9 mouse cellular contexts compared by ENCODE assay signal in genomic region chr16:32431926-32432325, GRCm38 (mm10). TPM values are rescaled to one million over a fixed set of nuclear protein-coding genes. Genes with fewer than 3 reads are reported as not detected.
DNase-seq lines count a peak whose midpoint lies in the region; ATAC-seq and TF ChIP-seq lines count a peak whose summit lies in the region.
"Had no signal": no experiment of that assay in that cellular context is flagged by ENCODE, and none has a peak within 500 bp of the region (broad histone marks: within the 10 kb centered on the region; RNA-seq: fewer than 3 reads in every experiment).

No protein-coding gene starts in this region.

- H3K9ac ChIP-seq in heart, embryonic 11.5 days (ENCODE audit: low read depth, low read length) = peak overlapping the region; percentile 86
- no peak overlapping the region for H3K9ac ChIP-seq in CH12.LX (ENCODE audit: insufficient read depth, low read depth)
- H3K9ac ChIP-seq in forebrain, postnatal 0 days = no peak overlapping the region
- H3K9ac ChIP-seq in liver, embryonic 14.5 days (replicated peaks) = peak overlapping the region; percentile 99

- no peak overlapping the region for H3K27ac ChIP-seq in heart, embryonic 11.5 days (ENCODE audit: low read depth, low read length)
- H3K27ac ChIP-seq in CH12.LX (ENCODE audit: insufficient read depth, low read depth) = no peak overlapping the region
- H3K27ac ChIP-seq in forebrain, postnatal 0 days (ENCODE audit: low read depth, low read length) = no peak overlapping the region
- H3K27ac ChIP-seq in liver, embryonic 14.5 days = peak overlapping the region; percentile 91

- no peak for DNase-seq in heart, postnatal 25 days (ENCODE audit: low spot score)
- no peak for DNase-seq in CH12.LX (ENCODE audit: extremely low read depth)
- DNase-seq in forebrain, postnatal 0 days = no peak
- DNase-seq in liver, embryonic 14.5 days (ENCODE audit: low read depth in 3 of 3, low spot score in 3 of 3) = no peak
- DNase-seq in adrenal gland, adult 8-10 months = no peak
- no peak for DNase-seq in layer of hippocampus, adult 9-11 months
- no peak for DNase-seq in kidney, postnatal 25 days
- DNase-seq: kidney, adult 9 months had no signal

- 94% methylated on average over 1 of the region's 1 CpGs for WGBS in heart, embryonic 11.5 days (ENCODE audit: insufficient replicate concordance)
- WGBS in forebrain, postnatal 0 days = 86% methylated on average over 1 of the region's 1 CpGs
- WGBS in liver, embryonic 14.5 days (ENCODE audit: insufficient replicate concordance) = 77% methylated on average over 1 of the region's 1 CpGs

- H3K4me2 ChIP-seq in heart, embryonic 11.5 days = peak overlapping the region; percentile 82
- H3K4me2 ChIP-seq in CH12.LX (ENCODE audit: insufficient read depth, low read depth, poor library complexity, severe bottlenecking) = peak overlapping the region; percentile 33; the same call in 1 of the 2 replicates
- H3K4me2 ChIP-seq in forebrain, postnatal 0 days (ENCODE audit: low read depth) = peak overlapping the region; percentile 66
- H3K4me2 ChIP-seq in liver, embryonic 14.5 days (ENCODE audit: low read depth) = peak overlapping the region; percentile 90

- H3K4me3 ChIP-seq in heart, embryonic 11.5 days (ENCODE audit: low read depth, low read length) = peak overlapping the region; percentile 93
- H3K4me3 ChIP-seq in CH12.LX (replicated peaks in 1 of 3; ENCODE audit: low read depth in 2 of 3, low read length in 2 of 3, poor library complexity in 1 of 3) = no peak overlapping the region
- no peak overlapping the region; the same call in 1 of the 2 replicates for H3K4me3 ChIP-seq in forebrain, postnatal 0 days (ENCODE audit: low read depth, low read length)
- peak overlapping the region; percentile 87 to 95 for H3K4me3 ChIP-seq in liver, embryonic 14.5 days (ENCODE audit: insufficient read depth in 1 of 2, low read depth in 2 of 2, low read length in 2 of 2)

- no peak for TF ChIP-seq RAD21 in CH12.LX (IDR thresholded peaks at IDR 0.05; ENCODE audit: low read depth, low read length)

- H3K79me2 ChIP-seq in CH12.LX (replicated peaks; ENCODE audit: control insufficient read depth, extremely low read depth, insufficient read depth, poor library complexity, severe bottlenecking) = peaks cover 2% of the 10 kb centered on the region; the same call in 1 of the 2 replicates

- peaks cover 8% of the 10 kb centered on the region for H3K4me1 ChIP-seq in heart, embryonic 11.5 days (ENCODE audit: control insufficient read depth, insufficient read depth, low read length)
- H3K4me1 ChIP-seq in CH12.LX (ENCODE audit: control insufficient read depth in 1 of 2, insufficient read depth in 2 of 2) = peaks cover 6 to 39% of the 10 kb centered on the region in 2 experiments; a peak in 3 of 4 replicates
- peaks cover 15% of the 10 kb centered on the region for H3K4me1 ChIP-seq in forebrain, postnatal 0 days (ENCODE audit: insufficient read depth)
- peaks cover 26 to 29% of the 10 kb centered on the region in 2 experiments for H3K4me1 ChIP-seq in liver, embryonic 14.5 days (replicated peaks; ENCODE audit: control insufficient read depth in 2 of 2, insufficient read depth in 2 of 2, low read length in 1 of 2)

- no peaks in the 10 kb centered on the region for H3K9me3 ChIP-seq in heart, embryonic 11.5 days (replicated peaks; ENCODE audit: control insufficient read depth, low read length)
- no peaks in the 10 kb centered on the region for H3K9me3 ChIP-seq in CH12.LX (replicated peaks; ENCODE audit: low read length)
- H3K9me3 ChIP-seq in forebrain, postnatal 0 days (ENCODE audit: low read length) = no peaks in the 10 kb centered on the region
- H3K9me3 ChIP-seq in liver, embryonic 14.5 days (ENCODE audit: control insufficient read depth, low read length) = no peaks in the 10 kb centered on the region

- TF ChIP-seq EP300 in CH12.LX (IDR thresholded peaks at IDR 0.05; ENCODE audit: low read length) = no peak
- no peak for TF ChIP-seq EP300 in liver, embryonic 14.5 days (IDR thresholded peaks at IDR 0.05; ENCODE audit: low read depth)

- H3K36me3 ChIP-seq in heart, embryonic 11.5 days (ENCODE audit: control insufficient read depth, insufficient read depth, low read length) = no peaks in the 10 kb centered on the region
- no peaks in the 10 kb centered on the region for H3K36me3 ChIP-seq in CH12.LX (replicated peaks in 1 of 2; ENCODE audit: control insufficient read depth in 1 of 2, insufficient read depth in 1 of 2, low read length in 1 of 2)
- H3K36me3 ChIP-seq in forebrain, postnatal 0 days (ENCODE audit: insufficient read depth) = no peaks in the 10 kb centered on the region
- H3K36me3 ChIP-seq in liver, embryonic 14.5 days (replicated peaks; ENCODE audit: control insufficient read depth, insufficient read depth, low read depth) = peaks cover 6% of the 10 kb centered on the region

- no peaks in the 10 kb centered on the region for H3K27me3 ChIP-seq in heart, embryonic 11.5 days (ENCODE audit: control insufficient read depth, insufficient read depth, low read length)
- no peaks in the 10 kb centered on the region for H3K27me3 ChIP-seq in CH12.LX (replicated peaks)
- no peaks in the 10 kb centered on the region for H3K27me3 ChIP-seq in forebrain, postnatal 0 days (ENCODE audit: insufficient read depth, low read length)
- no peaks in the 10 kb centered on the region for H3K27me3 ChIP-seq in liver, embryonic 14.5 days (ENCODE audit: control insufficient read depth, insufficient read depth, low read length)

- in situ Hi-C loops in CH12.LX (cut with MboI; ENCODE audit: low pct_ligation_motif_present, low pct_unique_long_range_greater_than_20kb, low sequenced_read_pairs) = no loop called here

- intact Hi-C loops in heart, postnatal 25 days (cut with DNase I) = loop anchor here (2.0 to 5.0 kb wide), 2 partner anchors 100 to 155 kb away; partner anchors contain the start of genes Rnf168 and Ubxn7

- ATAC-seq in heart, embryonic 11.5 days (replicated peaks; ENCODE audit: insufficient number of reproducible peaks, low FRiP score, low TSS enrichment) = no peak
- ATAC-seq in forebrain, postnatal 0 days = no peak
- no peak for ATAC-seq in liver, embryonic 14.5 days (ENCODE audit: insufficient read depth)

- TF ChIP-seq POLR2A in CH12.LX (IDR thresholded peaks at IDR 0.05; ENCODE audit: low read depth, low read length) = no peak

- dilution Hi-C loops in CH12.LX (cut with MboI; ENCODE audit: extremely low pct_ligation_motif_present, extremely low pct_unique_long_range_greater_than_20kb, low sequenced_read_pairs) = no loop called here

- no peak for TF ChIP-seq CTCF in CH12.LX (conservative IDR thresholded peaks at IDR 0.05 in 1 of 2, IDR thresholded peaks at IDR 0.05 in 1 of 2; ENCODE audit: low read depth in 2 of 2, low read length in 2 of 2)
- TF ChIP-seq CTCF in forebrain, postnatal 0 days (IDR thresholded peaks at IDR 0.05; ENCODE audit: low read depth) = no peak
- no peak for TF ChIP-seq CTCF in liver, embryonic 14.5 days (IDR thresholded peaks at IDR 0.05; ENCODE audit: low read depth)

RNA-seq across cellular contexts. Expression of gene Pcyt1a, which starts 1.2 kb away (rescaled TPM):
- 38.0 and 41.8 TPM in 2 replicates for polyA plus RNA-seq in heart, embryonic 11.5 days (2014; fragmentation: Nextera tagmentation; extraction: Ambion mirVana)
- total RNA-seq in heart, postnatal 25 days (2021) = 100 to 1,000 TPM; 122 to 126 TPM
- total RNA-seq in CH12.LX (2012; rRNA removed) (16.4 and 17.0 TPM in 2 replicates), CH12.LX (2014; rRNA removed) (20.3 and 21.1 TPM in 2 replicates)
- 25.7 and 28.1 TPM in 2 replicates for polyA plus RNA-seq in CH12.LX (2012; ENCODE audit: insufficient read length, low read depth)
- 38.4 and 47.6 TPM in 2 replicates for total RNA-seq in forebrain, postnatal 0 days (2014; rRNA removed)
- 44.6 and 47.6 TPM in 2 replicates for polyA plus RNA-seq in forebrain, postnatal 0 days (2015; fragmentation: Nextera tagmentation; extraction: Ambion mirVana)
- polyA plus RNA-seq in liver, embryonic 14.5 days (2012; rRNA removed) = 12.8 and 16.3 TPM in 2 replicates
- 40.3 and 41.6 TPM in 2 replicates for polyA plus RNA-seq in liver, embryonic 14.5 days (2014; fragmentation: Nextera tagmentation; extraction: Ambion mirVana)
- total RNA-seq in adrenal gland, adult 8-10 months (2022) = 100 to 1,000 TPM in 1 of 4 experiments, 10 to 100 TPM in 3; 78.1 to 103 (median 87.3) TPM

RNA-seq across cellular contexts. Expression of gene Tctex1d2, which starts 12.4 kb away (rescaled TPM):
- polyA plus RNA-seq in heart, embryonic 11.5 days (2014; fragmentation: Nextera tagmentation; extraction: Ambion mirVana) = 25.4 and 26.0 TPM in 2 replicates
- total RNA-seq in heart, postnatal 25 days (2021) = 1 to 10 TPM; 7.4 to 8.0 TPM
- total RNA-seq in CH12.LX (2012; rRNA removed) = not detected in 2 replicates
- not detected in 2 replicates for total RNA-seq in CH12.LX (2014; rRNA removed)
- not detected in 2 replicates for polyA plus RNA-seq in CH12.LX (2012; ENCODE audit: insufficient read length, low read depth)
- 20.5 and 21.8 TPM in 2 replicates for total RNA-seq in forebrain, postnatal 0 days (2014; rRNA removed)
- polyA plus RNA-seq in forebrain, postnatal 0 days (2015; fragmentation: Nextera tagmentation; extraction: Ambion mirVana) = 58.2 and 63.2 TPM in 2 replicates
- polyA plus RNA-seq in liver, embryonic 14.5 days (2012; rRNA removed) = 2.1 and 3.1 TPM in 2 replicates
- polyA plus RNA-seq in liver, embryonic 14.5 days (2014; fragmentation: Nextera tagmentation; extraction: Ambion mirVana) = 6.4 and 7.2 TPM in 2 replicates
- 10 to 100 TPM in 2 of 4 experiments, 1 to 10 TPM in 2; 7.2 to 13.8 (median 9.2) TPM for total RNA-seq in adrenal gland, adult 8-10 months (2022)

RNA-seq across cellular contexts. Expression of gene Tm4sf19, which starts 31.6 kb away (rescaled TPM):
- polyA plus RNA-seq in heart, embryonic 11.5 days (2014; fragmentation: Nextera tagmentation; extraction: Ambion mirVana) = not detected in 2 replicates
- total RNA-seq in heart, postnatal 25 days (2021) = not detected
- total RNA-seq in CH12.LX (2012; rRNA removed) = 0.25 and 0.29 TPM in 2 replicates
- total RNA-seq in CH12.LX (2014; rRNA removed) = 0.45 and 0.78 TPM in 2 replicates
- polyA plus RNA-seq in CH12.LX (2012; ENCODE audit: insufficient read length, low read depth) = 0.52 and 1.3 TPM in 2 replicates
- 0.48 TPM in 1 of 2 replicates, not detected in the other for total RNA-seq in forebrain, postnatal 0 days (2014; rRNA removed)
- not detected in 2 replicates for polyA plus RNA-seq in forebrain, postnatal 0 days (2015; fragmentation: Nextera tagmentation; extraction: Ambion mirVana)
- 0.04 TPM in 1 of 2 replicates, not detected in the other for polyA plus RNA-seq in liver, embryonic 14.5 days (2012; rRNA removed)
- not detected in 2 replicates for polyA plus RNA-seq in liver, embryonic 14.5 days (2014; fragmentation: Nextera tagmentation; extraction: Ambion mirVana)
- total RNA-seq in adrenal gland, adult 8-10 months (2022) = under 1 TPM; 0.37 to 0.91 (median 0.45) TPM

RNA-seq across cellular contexts. Expression of gene Slc51a, which starts 55.8 kb away (rescaled TPM):
- polyA plus RNA-seq in heart, embryonic 11.5 days (2014; fragmentation: Nextera tagmentation; extraction: Ambion mirVana) = 3.2 and 3.8 TPM in 2 replicates
- under 1 TPM; 0.75 to 0.95 TPM for total RNA-seq in heart, postnatal 25 days (2021)
- total RNA-seq in CH12.LX (2012; rRNA removed) (0.08 and 0.21 TPM in 2 replicates), CH12.LX (2014; rRNA removed) (not detected in 2 replicates)
- polyA plus RNA-seq in CH12.LX (2012; ENCODE audit: insufficient read length, low read depth) = 0.17 TPM in 1 of 2 replicates, not detected in the other
- total RNA-seq in forebrain, postnatal 0 days (2014; rRNA removed) = not detected in 2 replicates
- polyA plus RNA-seq in forebrain, postnatal 0 days (2015; fragmentation: Nextera tagmentation; extraction: Ambion mirVana) = 0.13 and 0.25 TPM in 2 replicates
- 0.16 and 0.25 TPM in 2 replicates for polyA plus RNA-seq in liver, embryonic 14.5 days (2012; rRNA removed)
- 1.1 and 1.2 TPM in 2 replicates for polyA plus RNA-seq in liver, embryonic 14.5 days (2014; fragmentation: Nextera tagmentation; extraction: Ambion mirVana)
- under 1 TPM; 0.22 to 0.34 (median 0.27) TPM for total RNA-seq in adrenal gland, adult 8-10 months (2022)

Comparison
In these comparisons a context has a peak if more than half of its experiments do, and no peak if none do; other contexts are left out.
1. H3K4me2 ChIP-seq: peak in every context shown above with its lines; median percentile 90 in liver, embryonic 14.5 days; 82 in heart, embryonic 11.5 days; 66 in forebrain, postnatal 0 days; 33 in CH12.LX.
2. H3K4me3 ChIP-seq: peak in heart, embryonic 11.5 days (single experiment) and liver, embryonic 14.5 days (2 of 2); none in CH12.LX (0 of 3) and forebrain, postnatal 0 days (single experiment).
3. H3K9ac ChIP-seq: peak in heart, embryonic 11.5 days (single experiment) and liver, embryonic 14.5 days (single experiment); none in CH12.LX (single experiment) and forebrain, postnatal 0 days (single experiment).
4. RNA of gene Tctex1d2, which starts 12.4 kb away (total RNA-seq): 20.5 to 21.8 TPM in forebrain, postnatal 0 days, 7.2 to 13.8 TPM in adrenal gland, adult 8-10 months and 7.4 to 8.0 TPM in heart, postnatal 25 days; not detected in CH12.LX; every median in the first group is over 4 times any median in the second.